Comparison of ENCODE assay signal across 18 mouse cellular contexts in genomic region chr4:56533344-56533985, GRCm38 (mm10).
DNase-seq lines count a peak whose midpoint lies in the region; ATAC-seq and TF ChIP-seq lines count a peak whose summit lies in the region.
"Had no signal": no experiment of that assay in that cellular context is flagged by ENCODE, and none has a peak within 500 bp of the region (broad histone marks: within the 10 kb centered on the region; RNA-seq: fewer than 3 reads in every experiment).

No protein-coding gene starts in this region.

- H3K27ac ChIP-seq in heart, postnatal 0 days (ENCODE audit: low read depth) = no peak overlapping the region
- H3K27ac ChIP-seq in heart, embryonic 11.5 days (ENCODE audit: low read depth, low read length) = no peak overlapping the region
- no peak overlapping the region for H3K27ac ChIP-seq in lung, embryonic 16.5 days (ENCODE audit: low read length)
- H3K27ac ChIP-seq in forebrain, embryonic 16.5 days (ENCODE audit: low read length) = no peak overlapping the region
- H3K27ac ChIP-seq: forebrain, embryonic 15.5 days; heart, embryonic 10.5 days; liver, embryonic 12.5 days had no signal

- WGBS in heart, postnatal 0 days = 59% methylated on average over 9 of the region's 9 CpGs
- WGBS in heart, embryonic 11.5 days (ENCODE audit: insufficient replicate concordance) = 79% methylated on average over 9 of the region's 9 CpGs
- 68% methylated on average over 9 of the region's 9 CpGs for WGBS in lung, embryonic 16.5 days
- WGBS in forebrain, embryonic 16.5 days = 76% methylated on average over 9 of the region's 9 CpGs

- no peak overlapping the region for H3K9ac ChIP-seq in heart, postnatal 0 days (replicated peaks; ENCODE audit: low read depth, low read length)
- no peak overlapping the region for H3K9ac ChIP-seq in heart, embryonic 11.5 days (ENCODE audit: low read depth, low read length)
- no peak overlapping the region for H3K9ac ChIP-seq in lung, embryonic 16.5 days (ENCODE audit: low read length)
- no peak overlapping the region for H3K9ac ChIP-seq in forebrain, embryonic 16.5 days (replicated peaks; ENCODE audit: low read depth, low read length)
- H3K9ac ChIP-seq: forebrain, embryonic 15.5 days; liver, embryonic 12.5 days had no signal

- no peak for TF ChIP-seq EP300 in heart, postnatal 0 days (IDR thresholded peaks at IDR 0.05; ENCODE audit: low read depth)

- no peaks in the 10 kb centered on the region for H3K9me3 ChIP-seq in heart, postnatal 0 days (replicated peaks; ENCODE audit: control insufficient read depth, low read length)
- no peaks in the 10 kb centered on the region for H3K9me3 ChIP-seq in heart, embryonic 11.5 days (replicated peaks; ENCODE audit: control insufficient read depth, low read length)
- no peaks in the 10 kb centered on the region for H3K9me3 ChIP-seq in lung, embryonic 16.5 days (ENCODE audit: control insufficient read depth, low read length)
- H3K9me3 ChIP-seq in forebrain, embryonic 16.5 days (ENCODE audit: control insufficient read depth, low read length) = no peaks in the 10 kb centered on the region
- H3K9me3 ChIP-seq: forebrain, embryonic 15.5 days; heart, embryonic 10.5 days; liver, embryonic 12.5 days had no signal

- H3K4me1 ChIP-seq in heart, postnatal 0 days (ENCODE audit: control insufficient read depth, insufficient read depth) = no peaks in the 10 kb centered on the region
- no peaks in the 10 kb centered on the region for H3K4me1 ChIP-seq in heart, embryonic 11.5 days (ENCODE audit: control insufficient read depth, insufficient read depth, low read length)
- H3K4me1 ChIP-seq in lung, embryonic 16.5 days (replicated peaks; ENCODE audit: control insufficient read depth, insufficient read depth, low read length) = peaks cover 3% of the 10 kb centered on the region; the same call in 1 of the 2 replicates
- H3K4me1 ChIP-seq in forebrain, embryonic 16.5 days (replicated peaks; ENCODE audit: control insufficient read depth, insufficient read depth, low read length) = no peaks in the 10 kb centered on the region
- H3K4me1 ChIP-seq: forebrain, embryonic 15.5 days; heart, embryonic 10.5 days; liver, embryonic 12.5 days had no signal

- no peak for DNase-seq in heart, postnatal 0 days (ENCODE audit: low spot score)
- peak; percentile 32 to 57 for DNase-seq in urinary bladder, adult 18-20 months (ENCODE audit: low spot score in 2 of 2)
- no peak for DNase-seq in urinary bladder, postnatal 10 days (ENCODE audit: low spot score)
- peak; percentile 23 for DNase-seq in urinary bladder, postnatal 25 days (ENCODE audit: low spot score)
- DNase-seq in spleen, postnatal 36 days (ENCODE audit: low spot score in 2 of 2) = no peak
- DNase-seq: adrenal gland, postnatal 36 days; cerebellum, adult 9-10 months; kidney, adult 2 months; kidney, postnatal 14 days; midbrain, embryonic 14.5 days; spleen, adult 18-20 months; thymus, postnatal 25 days had no signal

- no peaks in the 10 kb centered on the region for H3K27me3 ChIP-seq in heart, postnatal 0 days (ENCODE audit: control insufficient read depth, insufficient read depth, low read length)
- H3K27me3 ChIP-seq in heart, embryonic 11.5 days (ENCODE audit: control insufficient read depth, insufficient read depth, low read length) = no peaks in the 10 kb centered on the region
- H3K27me3 ChIP-seq in lung, embryonic 16.5 days (ENCODE audit: control insufficient read depth, insufficient read depth, low read depth, low read length) = no peaks in the 10 kb centered on the region
- no peaks in the 10 kb centered on the region for H3K27me3 ChIP-seq in forebrain, embryonic 16.5 days (replicated peaks; ENCODE audit: control insufficient read depth, insufficient read depth, low read length)
- H3K27me3 ChIP-seq: forebrain, embryonic 15.5 days; liver, embryonic 12.5 days had no signal

- peak; percentile 24; the same call in 1 of the 2 replicates for ATAC-seq in heart, postnatal 0 days (ENCODE audit: insufficient read depth, low read depth)
- no peak for ATAC-seq in heart, embryonic 11.5 days (replicated peaks; ENCODE audit: insufficient number of reproducible peaks, low FRiP score, low TSS enrichment)
- ATAC-seq in lung, embryonic 16.5 days (ENCODE audit: low read depth) = peak; percentile 36
- no peak for ATAC-seq in forebrain, embryonic 16.5 days
- ATAC-seq: forebrain, embryonic 15.5 days; liver, embryonic 12.5 days had no signal

- H3K36me3 ChIP-seq in heart, postnatal 0 days (replicated peaks; ENCODE audit: control insufficient read depth, insufficient read depth, low read length) = no peaks in the 10 kb centered on the region
- no peaks in the 10 kb centered on the region for H3K36me3 ChIP-seq in heart, embryonic 11.5 days (ENCODE audit: control insufficient read depth, insufficient read depth, low read length)
- no peaks in the 10 kb centered on the region for H3K36me3 ChIP-seq in lung, embryonic 16.5 days (ENCODE audit: control insufficient read depth, insufficient read depth, low read length)
- H3K36me3 ChIP-seq in forebrain, embryonic 16.5 days (ENCODE audit: control insufficient read depth, insufficient read depth) = no peaks in the 10 kb centered on the region
- H3K36me3 ChIP-seq: forebrain, embryonic 15.5 days; heart, embryonic 10.5 days; liver, embryonic 12.5 days had no signal

- H3K4me2 ChIP-seq in heart, postnatal 0 days (ENCODE audit: low read depth, low read length) = no peak overlapping the region
- H3K4me2 ChIP-seq in heart, embryonic 11.5 days = no peak overlapping the region
- H3K4me2 ChIP-seq in lung, embryonic 16.5 days (ENCODE audit: low read depth, low read length) = no peak overlapping the region
- H3K4me2 ChIP-seq in forebrain, embryonic 16.5 days (ENCODE audit: low read length) = no peak overlapping the region
- H3K4me2 ChIP-seq: forebrain, embryonic 15.5 days; liver, embryonic 12.5 days had no signal

- H3K4me3 ChIP-seq in heart, postnatal 0 days (ENCODE audit: low read depth, low read length) = no peak overlapping the region
- H3K4me3 ChIP-seq in heart, embryonic 11.5 days (ENCODE audit: low read depth, low read length) = no peak overlapping the region
- H3K4me3 ChIP-seq in lung, embryonic 16.5 days (ENCODE audit: low read length) = no peak overlapping the region
- no peak overlapping the region for H3K4me3 ChIP-seq in forebrain, embryonic 16.5 days (replicated peaks; ENCODE audit: low read length)
- H3K4me3 ChIP-seq: forebrain, embryonic 15.5 days; heart, embryonic 10.5 days; liver, embryonic 12.5 days had no signal

- no peak for TF ChIP-seq CTCF in heart, postnatal 0 days (IDR thresholded peaks at IDR 0.05; ENCODE audit: low read depth)

Comparison
In these comparisons a context has a peak if more than half of its experiments do, and no peak if none do; other contexts are left out.
1. ATAC-seq: peak in heart, postnatal 0 days (single experiment) and lung, embryonic 16.5 days (single experiment); none in heart, embryonic 11.5 days (single experiment) and forebrain, embryonic 16.5 days (single experiment).
2. DNase-seq: peak in urinary bladder, adult 18-20 months (2 of 2) and urinary bladder, postnatal 25 days (single experiment); none in heart, postnatal 0 days (single experiment), urinary bladder, postnatal 10 days (single experiment) and spleen, postnatal 36 days (0 of 2).